Mouse (Mus musculus): ENCODE measurements around the gene 2510039O18Rik.

DNA sequence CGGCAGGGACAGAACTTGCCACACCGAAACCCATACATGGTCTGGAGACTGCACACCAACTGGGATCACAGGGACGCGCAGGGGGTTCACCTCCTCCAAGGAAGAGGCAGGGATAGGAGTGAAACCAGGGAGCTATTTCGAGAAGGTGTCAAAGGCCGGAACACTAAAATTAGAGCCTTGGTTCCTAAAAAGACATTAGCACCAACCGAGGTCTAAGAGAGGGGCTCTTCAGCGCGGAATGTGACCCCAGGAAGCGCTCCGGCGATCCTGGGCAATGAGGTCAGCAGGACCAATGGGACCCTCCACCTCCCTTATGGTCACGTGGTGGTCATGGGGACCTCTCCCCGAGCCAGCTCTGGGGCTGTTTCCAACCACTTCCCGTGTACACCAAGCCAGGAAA, 22.9 kb downstream of the 2510039O18Rik start:
- TF ChIP-seq CTCF (conservative IDR thresholded peaks at IDR 0.05; ENCODE audit: low read length): no peak
- TF ChIP-seq POU5F1 (IDR thresholded peaks at IDR 0.05; ENCODE audit: borderline replicate concordance, low read length): no peak
- no peak for TF ChIP-seq NANOG (IDR thresholded peaks at IDR 0.05; ENCODE audit: borderline replicate concordance, low read length)
